Mouse (Mus musculus): Measurements from ENCODE around the gene Malrd1. TPM values are rescaled to one million over a fixed set of nuclear protein-coding genes. Genes with fewer than 3 reads are reported as not detected.

The Malrd1 gene
- polyA plus RNA-seq, 1 experiment = not detected

DNA sequence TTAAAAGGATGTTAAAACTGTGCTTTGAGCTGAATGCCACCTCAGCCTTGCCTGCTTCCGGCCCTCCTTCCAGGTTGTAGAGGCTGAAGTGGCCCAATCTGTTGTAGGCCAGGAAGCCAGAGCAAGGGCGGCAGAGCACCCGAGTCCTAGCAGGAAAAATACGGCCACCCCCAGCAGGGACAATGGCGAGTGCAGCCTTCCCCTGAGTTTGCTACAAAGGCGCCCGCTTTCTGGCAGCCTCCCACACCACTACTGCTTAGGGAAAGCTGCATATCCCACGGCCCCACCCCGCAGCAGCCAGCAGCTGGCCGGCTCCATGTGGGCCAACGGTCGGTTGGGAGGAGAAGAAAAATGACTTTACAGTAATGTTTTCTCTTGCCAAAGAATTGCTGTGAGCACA lies 503.5 kb downstream of the Malrd1 start:
- no peak overlapping the region for H3K4me3 ChIP-seq (ENCODE audit: insufficient read depth, low read length)
- no peak overlapping the region for H3K27ac ChIP-seq (ENCODE audit: insufficient read depth, low read depth, low read length)
- TF ChIP-seq POLR2A (IDR thresholded peaks at IDR 0.05; ENCODE audit: borderline replicate concordance, low read depth, low read length) = no peak
- no peak for TF ChIP-seq CTCF (IDR thresholded peaks at IDR 0.05; ENCODE audit: low read depth, low read length)
- no peaks in the 10 kb centered on the region for H3K4me1 ChIP-seq (ENCODE audit: control insufficient read depth, insufficient read depth, low read length)

GRCm38 (mm10) chr2:16031559-16031958 lies 505.3 kb downstream of the Malrd1 start:
- TF ChIP-seq POLR2A (IDR thresholded peaks at IDR 0.05; ENCODE audit: borderline replicate concordance, low read depth, low read length) (no peak), CTCF (IDR thresholded peaks at IDR 0.05; ENCODE audit: low read depth, low read length) (no peak)
- no peak overlapping the region for H3K27ac ChIP-seq (ENCODE audit: insufficient read depth, low read depth, low read length)
- no peaks in the 10 kb centered on the region for H3K4me1 ChIP-seq (ENCODE audit: control insufficient read depth, insufficient read depth, low read length)
- H3K4me3 ChIP-seq (ENCODE audit: insufficient read depth, low read length) = no peak overlapping the region

GRCm38 (mm10) chr2:16032804-16033203 lies 506.5 kb downstream of the Malrd1 start:
- Histone ChIP-seq H3K4me1 (ENCODE audit: control insufficient read depth, insufficient read depth, low read length) (no peaks in the 10 kb centered on the region), H3K27ac (ENCODE audit: insufficient read depth, low read depth, low read length) (no peak overlapping the region), H3K4me3 (ENCODE audit: insufficient read depth, low read length) (no peak overlapping the region)
- TF ChIP-seq POLR2A (IDR thresholded peaks at IDR 0.05; ENCODE audit: borderline replicate concordance, low read depth, low read length) (no peak), CTCF (IDR thresholded peaks at IDR 0.05; ENCODE audit: low read depth, low read length) (no peak)

DNA sequence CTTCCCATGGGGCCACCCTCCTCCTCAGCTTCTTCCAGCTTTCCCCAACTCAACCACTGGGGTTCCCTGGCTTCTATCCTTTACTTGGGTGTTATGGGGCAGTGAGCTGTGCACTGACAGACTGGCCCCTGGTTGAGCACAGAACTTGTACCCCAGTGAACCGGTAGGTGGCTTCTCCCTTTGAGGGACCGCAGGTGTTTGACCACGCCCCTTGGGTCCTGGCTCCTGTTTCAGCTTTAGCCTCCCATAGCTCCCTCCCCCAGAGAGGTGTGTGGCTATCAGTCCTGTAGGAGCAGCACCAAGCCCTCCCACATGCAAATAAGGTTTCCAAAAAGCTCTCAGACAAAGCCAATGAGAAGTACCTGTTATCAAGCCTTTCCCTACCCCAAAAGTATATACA lies 584.4 kb downstream of the Malrd1 start:
- Histone ChIP-seq H3K4me3 (ENCODE audit: insufficient read depth, low read length) (no peak overlapping the region), H3K27ac (ENCODE audit: insufficient read depth, low read depth, low read length) (no peak overlapping the region), H3K4me1 (ENCODE audit: control insufficient read depth, insufficient read depth, low read length) (no peaks in the 10 kb centered on the region)
- TF ChIP-seq CTCF (IDR thresholded peaks at IDR 0.05; ENCODE audit: low read depth, low read length) (no peak), POLR2A (IDR thresholded peaks at IDR 0.05; ENCODE audit: borderline replicate concordance, low read depth, low read length) (no peak)

DNA sequence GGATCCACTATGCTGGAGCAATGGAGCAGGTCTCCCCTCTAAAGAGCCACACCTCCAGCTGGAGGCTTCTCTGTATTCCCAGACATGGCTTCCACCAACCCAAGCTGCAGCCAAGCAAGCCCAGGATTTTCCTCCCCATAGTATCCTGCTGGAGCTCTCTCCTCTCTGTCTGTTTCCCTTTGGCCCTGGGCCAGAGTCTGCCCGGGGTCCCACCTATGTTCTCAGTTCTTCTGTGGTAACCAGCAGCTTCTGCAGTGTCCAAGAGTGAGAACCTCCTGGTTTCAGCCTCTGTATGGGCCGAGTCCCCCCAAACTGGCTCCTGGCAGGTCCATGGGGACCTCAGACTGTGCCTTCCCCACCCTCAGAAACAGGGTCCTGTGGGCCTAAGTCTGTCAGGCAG lies 587.1 kb downstream of the Malrd1 start:
- Histone ChIP-seq H3K4me3 (ENCODE audit: insufficient read depth, low read length) (no peak overlapping the region), H3K27ac (ENCODE audit: insufficient read depth, low read depth, low read length) (no peak overlapping the region), H3K4me1 (ENCODE audit: control insufficient read depth, insufficient read depth, low read length) (no peaks in the 10 kb centered on the region)
- TF ChIP-seq CTCF (IDR thresholded peaks at IDR 0.05; ENCODE audit: low read depth, low read length) (no peak), POLR2A (IDR thresholded peaks at IDR 0.05; ENCODE audit: borderline replicate concordance, low read depth, low read length) (no peak)

GRCm38 (mm10) chr2:16147999-16148398 lies 621.7 kb downstream of the Malrd1 start:
- Histone ChIP-seq H3K4me1 (ENCODE audit: control insufficient read depth, insufficient read depth, low read length) (no peaks in the 10 kb centered on the region), H3K4me3 (ENCODE audit: insufficient read depth, low read length) (no peak overlapping the region), H3K27ac (ENCODE audit: insufficient read depth, low read depth, low read length) (no peak overlapping the region)
- TF ChIP-seq CTCF (IDR thresholded peaks at IDR 0.05; ENCODE audit: low read depth, low read length) (no peak), POLR2A (IDR thresholded peaks at IDR 0.05; ENCODE audit: borderline replicate concordance, low read depth, low read length) (no peak)

DNA sequence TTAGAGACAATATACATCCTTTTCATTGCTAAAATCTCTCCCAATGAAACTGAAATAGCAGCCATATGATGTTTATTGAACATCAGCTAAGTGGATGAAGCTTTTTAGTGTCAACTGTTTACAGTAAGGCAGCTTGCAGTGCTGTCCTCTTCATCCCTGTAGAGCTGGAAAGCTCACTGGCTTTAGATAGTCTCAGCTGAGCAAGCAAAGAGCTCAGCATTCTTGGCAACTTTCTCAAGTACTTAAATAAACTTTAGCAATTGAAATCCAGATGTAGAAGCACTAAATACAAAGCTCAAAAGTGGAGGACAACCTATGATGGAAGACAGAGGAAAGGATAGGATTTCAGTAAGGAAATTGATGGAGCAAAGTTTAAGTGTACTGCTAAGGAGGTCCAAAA lies 626.3 kb downstream of the Malrd1 start:
- TF ChIP-seq CTCF (IDR thresholded peaks at IDR 0.05; ENCODE audit: low read depth, low read length) (no peak), POLR2A (IDR thresholded peaks at IDR 0.05; ENCODE audit: borderline replicate concordance, low read depth, low read length) (no peak)
- H3K27ac ChIP-seq (ENCODE audit: insufficient read depth, low read depth, low read length) = no peak overlapping the region
- no peaks in the 10 kb centered on the region for H3K4me1 ChIP-seq (ENCODE audit: control insufficient read depth, insufficient read depth, low read length)
- H3K4me3 ChIP-seq (ENCODE audit: insufficient read depth, low read length) = no peak overlapping the region

DNA sequence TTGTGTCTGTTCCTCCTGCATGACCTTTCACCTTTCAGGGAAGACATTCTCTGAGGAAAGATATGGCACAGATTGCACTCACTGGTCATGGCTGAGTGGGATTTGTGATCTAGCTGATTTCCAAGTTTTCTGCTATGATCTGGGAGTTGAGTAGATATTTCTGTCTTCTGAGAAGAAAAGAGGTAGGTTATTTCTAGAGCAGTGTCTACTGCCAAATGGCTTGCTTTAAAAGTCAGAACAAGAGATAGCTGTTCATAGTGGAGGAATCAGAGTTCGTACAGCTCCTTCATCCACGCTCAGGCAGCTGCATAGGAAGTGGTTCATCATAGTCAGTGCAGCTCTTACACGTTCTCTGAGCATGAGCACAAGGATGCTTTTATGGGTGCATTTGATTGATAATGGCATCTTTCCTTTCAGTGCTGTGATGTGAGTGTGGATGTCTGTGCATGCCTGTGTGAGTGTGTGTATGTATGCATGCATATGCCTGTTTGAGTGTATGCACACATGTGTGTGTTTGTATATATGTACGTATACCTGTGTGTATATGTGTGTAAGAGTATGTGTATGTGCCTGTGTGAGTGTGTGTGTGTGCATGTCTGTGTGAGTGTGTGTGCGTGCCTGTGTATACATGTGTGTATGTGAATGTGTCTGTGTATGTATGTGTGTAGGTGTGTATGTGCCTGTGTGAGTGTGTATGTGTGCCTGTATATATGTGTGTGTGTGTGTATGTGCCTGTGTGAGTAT lies 637.1 kb downstream of the Malrd1 start:
- Histone ChIP-seq H3K27ac (ENCODE audit: insufficient read depth, low read depth, low read length) (no peak overlapping the region), H3K4me3 (ENCODE audit: insufficient read depth, low read length) (no peak overlapping the region)
- no peak for TF ChIP-seq CTCF (IDR thresholded peaks at IDR 0.05; ENCODE audit: low read depth, low read length)
- TF ChIP-seq POLR2A (IDR thresholded peaks at IDR 0.05; ENCODE audit: borderline replicate concordance, low read depth, low read length) = no peak

DNA sequence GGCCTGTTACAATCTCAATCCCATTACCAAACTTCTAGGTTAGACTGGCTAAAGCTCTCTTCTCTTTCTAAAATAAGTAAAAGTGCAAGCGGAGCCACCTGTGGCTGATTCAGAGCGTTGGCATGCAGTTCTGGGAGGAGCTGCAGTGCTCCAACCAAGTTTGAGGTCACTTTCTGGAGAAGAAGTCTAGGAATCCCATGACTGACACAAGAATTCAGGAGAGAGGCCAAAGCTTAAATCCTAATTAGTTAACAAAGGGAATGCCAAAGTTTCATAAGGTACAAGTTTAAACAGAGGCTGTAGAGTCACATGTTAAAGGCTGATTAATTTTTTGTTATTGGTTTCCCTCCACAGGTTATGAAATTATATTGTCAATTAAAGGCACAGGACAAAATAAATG lies 642.3 kb downstream of the Malrd1 start:
- Histone ChIP-seq H3K4me3 (ENCODE audit: insufficient read depth, low read length) (no peak overlapping the region), H3K4me1 (ENCODE audit: control insufficient read depth, insufficient read depth, low read length) (peaks cover 9% of the 10 kb centered on the region), H3K27ac (ENCODE audit: insufficient read depth, low read depth, low read length) (no peak overlapping the region)
- TF ChIP-seq CTCF (IDR thresholded peaks at IDR 0.05; ENCODE audit: low read depth, low read length) = no peak
- no peak for TF ChIP-seq POLR2A (IDR thresholded peaks at IDR 0.05; ENCODE audit: borderline replicate concordance, low read depth, low read length)

More for the DNA sequence above, 637.1 kb downstream of the Malrd1 start:
- H3K4me1 ChIP-seq (ENCODE audit: control insufficient read depth, insufficient read depth, low read length) = no peaks in the 10 kb centered on the region

GRCm38 (mm10) chr2:16172086-16172485 lies 645.8 kb downstream of the Malrd1 start:
- peaks cover 9% of the 10 kb centered on the region for H3K4me1 ChIP-seq (ENCODE audit: control insufficient read depth, insufficient read depth, low read length)

More at GRCm38 (mm10) chr2:16172086-16172485, 645.8 kb downstream of the Malrd1 start:
- no peak for TF ChIP-seq POLR2A (IDR thresholded peaks at IDR 0.05; ENCODE audit: borderline replicate concordance, low read depth, low read length)
- TF ChIP-seq CTCF (IDR thresholded peaks at IDR 0.05; ENCODE audit: low read depth, low read length) = no peak
- Histone ChIP-seq H3K27ac (ENCODE audit: insufficient read depth, low read depth, low read length) (no peak overlapping the region), H3K4me3 (ENCODE audit: insufficient read depth, low read length) (no peak overlapping the region)

Measured in bone marrow macrophage, adult 2 months (primary cell).